Mouse (Mus musculus): ENCODE data around the gene Zbtb41. TPM values are rescaled to one million over a fixed set of nuclear protein-coding genes. Genes with fewer than 3 reads are reported as not detected.

The Zbtb41 gene
- polyA plus RNA-seq, 1 experiment = 2.0 TPM

DNA sequence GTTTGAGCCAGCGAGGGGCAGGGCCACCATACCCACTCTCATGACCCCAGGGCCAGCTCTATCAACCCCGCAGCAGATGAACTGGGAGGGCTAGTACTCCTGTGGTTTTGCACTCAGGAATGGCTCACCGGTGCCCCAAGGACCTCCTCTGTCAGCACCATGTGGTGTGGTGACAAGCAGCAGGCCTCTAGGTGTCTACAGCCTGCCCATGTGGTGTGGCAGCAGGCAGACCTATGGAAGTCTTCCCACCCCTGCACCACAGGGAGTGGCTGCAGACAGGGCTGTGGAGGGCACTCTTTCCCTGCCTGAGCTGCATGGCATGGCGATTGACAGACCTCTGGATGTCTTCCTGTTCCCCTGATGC, 42.5 kb upstream of the Zbtb41 start:
- H3K4me2 ChIP-seq (ENCODE audit: low read depth) = no peak overlapping the region
- TF ChIP-seq POLR2A (IDR thresholded peaks at IDR 0.05; ENCODE audit: insufficient read length, low read depth) (no peak), MAX (IDR thresholded peaks at IDR 0.05; ENCODE audit: low read depth) (no peak), CEBPB (IDR thresholded peaks at IDR 0.05; ENCODE audit: insufficient read depth, poor library complexity, severe bottlenecking) (no peak), TCF3 (IDR thresholded peaks at IDR 0.05; ENCODE audit: insufficient read length, low read depth) (no peak), MYOG (IDR thresholded peaks at IDR 0.05; ENCODE audit: control insufficient read depth in 1 of 3, insufficient read depth in 1 of 3, insufficient read length in 2 of 3, low read depth in 2 of 3) (no peak), E2F4 (IDR thresholded peaks at IDR 0.05; ENCODE audit: insufficient read depth) (no peak), TCF12 (IDR thresholded peaks at IDR 0.05; ENCODE audit: insufficient read depth, poor library complexity, severe bottlenecking) (no peak), MYOD1 (IDR thresholded peaks at IDR 0.05; ENCODE audit: control insufficient read depth in 1 of 3, insufficient read length in 2 of 3, low read depth in 2 of 3) (no peak), POLR2AphosphoS2 (IDR thresholded peaks at IDR 0.05; ENCODE audit: insufficient read length, low read depth) (no peak), USF1 (IDR thresholded peaks at IDR 0.05; ENCODE audit: low read depth) (no peak), REST (IDR thresholded peaks at IDR 0.05; ENCODE audit: insufficient read depth, insufficient read length) (no peak), SRF (IDR thresholded peaks at IDR 0.05; ENCODE audit: control insufficient read depth, insufficient read length, low read depth) (no peak)
- no peaks in the 10 kb centered on the region for H3K79me2 ChIP-seq (ENCODE audit: control insufficient read depth, insufficient read depth)

GRCm38 (mm10) chr1:139391747-139392146, 30.3 kb upstream of the Zbtb41 start:
- H3K4me2 ChIP-seq (ENCODE audit: low read depth) = no peak overlapping the region
- H3K36me3 ChIP-seq (ENCODE audit: control insufficient read depth, insufficient read depth) = no peaks in the 10 kb centered on the region
- no peaks in the 10 kb centered on the region for H3K27me3 ChIP-seq (ENCODE audit: control insufficient read depth, insufficient read depth, insufficient read length)
- H3ac ChIP-seq (ENCODE audit: control insufficient read depth, insufficient read length) = no peak overlapping the region
- no peak overlapping the region for H3K4me3 ChIP-seq
- H3K79me2 ChIP-seq (ENCODE audit: control insufficient read depth, insufficient read depth) = no peaks in the 10 kb centered on the region
- TF ChIP-seq TCF3 (IDR thresholded peaks at IDR 0.05; ENCODE audit: insufficient read length, low read depth) (no peak), USF1 (IDR thresholded peaks at IDR 0.05; ENCODE audit: low read depth) (no peak), POLR2AphosphoS2 (IDR thresholded peaks at IDR 0.05; ENCODE audit: insufficient read length, low read depth) (no peak), REST (IDR thresholded peaks at IDR 0.05; ENCODE audit: insufficient read depth, insufficient read length) (no peak), E2F4 (IDR thresholded peaks at IDR 0.05; ENCODE audit: insufficient read depth) (no peak), MYOD1 (IDR thresholded peaks at IDR 0.05; ENCODE audit: control insufficient read depth in 1 of 3, insufficient read length in 2 of 3, low read depth in 2 of 3) (no peak), MAX (IDR thresholded peaks at IDR 0.05; ENCODE audit: low read depth) (no peak), MYOG (IDR thresholded peaks at IDR 0.05; ENCODE audit: control insufficient read depth in 1 of 3, insufficient read depth in 1 of 3, insufficient read length in 2 of 3, low read depth in 2 of 3) (no peak), TCF12 (IDR thresholded peaks at IDR 0.05; ENCODE audit: insufficient read depth, poor library complexity, severe bottlenecking) (no peak), POLR2A (IDR thresholded peaks at IDR 0.05; ENCODE audit: insufficient read length, low read depth) (no peak), SRF (IDR thresholded peaks at IDR 0.05; ENCODE audit: control insufficient read depth, insufficient read length, low read depth) (no peak), CEBPB (IDR thresholded peaks at IDR 0.05; ENCODE audit: insufficient read depth, poor library complexity, severe bottlenecking) (no peak)

More for the DNA sequence above, 42.5 kb upstream of the Zbtb41 start:
- Histone ChIP-seq H3K4me3 (no peak overlapping the region), H3ac (ENCODE audit: control insufficient read depth, insufficient read length) (no peak overlapping the region), H3K27me3 (ENCODE audit: control insufficient read depth, insufficient read depth, insufficient read length) (no peaks in the 10 kb centered on the region), H3K36me3 (ENCODE audit: control insufficient read depth, insufficient read depth) (no peaks in the 10 kb centered on the region)

DNA sequence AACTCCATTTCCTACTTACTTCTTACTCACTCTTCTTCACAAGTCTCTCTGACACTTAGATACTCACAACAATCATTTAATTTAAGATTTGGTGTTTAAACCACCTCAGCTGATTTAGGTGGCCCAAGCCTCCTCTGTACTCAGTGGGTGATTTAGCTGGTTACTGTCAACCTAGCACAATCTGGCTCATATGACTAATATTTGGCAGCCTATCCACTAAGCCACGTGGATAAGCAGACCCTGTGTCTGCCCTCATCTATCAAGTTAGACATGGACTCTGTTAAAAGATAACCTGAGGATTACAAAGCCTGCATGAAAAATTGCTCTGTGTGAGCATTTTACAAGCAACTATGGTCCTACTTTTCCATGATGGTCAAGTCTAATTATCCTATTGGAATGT, 25.5 kb upstream of the Zbtb41 start:
- Histone ChIP-seq H3K27me3 (ENCODE audit: control insufficient read depth, insufficient read depth, insufficient read length) (no peaks in the 10 kb centered on the region), H3K79me2 (ENCODE audit: control insufficient read depth, insufficient read depth) (no peaks in the 10 kb centered on the region), H3K4me2 (ENCODE audit: low read depth) (no peak overlapping the region), H3ac (ENCODE audit: control insufficient read depth, insufficient read length) (no peak overlapping the region), H3K4me3 (no peak overlapping the region), H3K36me3 (ENCODE audit: control insufficient read depth, insufficient read depth) (no peaks in the 10 kb centered on the region)
- TF ChIP-seq MYOG (IDR thresholded peaks at IDR 0.05; ENCODE audit: control insufficient read depth in 1 of 3, insufficient read depth in 1 of 3, insufficient read length in 2 of 3, low read depth in 2 of 3) (no peak), USF1 (IDR thresholded peaks at IDR 0.05; ENCODE audit: low read depth) (no peak), REST (IDR thresholded peaks at IDR 0.05; ENCODE audit: insufficient read depth, insufficient read length) (no peak), TCF3 (IDR thresholded peaks at IDR 0.05; ENCODE audit: insufficient read length, low read depth) (no peak), CEBPB (IDR thresholded peaks at IDR 0.05; ENCODE audit: insufficient read depth, poor library complexity, severe bottlenecking) (no peak), MYOD1 (IDR thresholded peaks at IDR 0.05; ENCODE audit: control insufficient read depth in 1 of 3, insufficient read length in 2 of 3, low read depth in 2 of 3) (no peak), MAX (IDR thresholded peaks at IDR 0.05; ENCODE audit: low read depth) (no peak), E2F4 (IDR thresholded peaks at IDR 0.05; ENCODE audit: insufficient read depth) (no peak), POLR2A (IDR thresholded peaks at IDR 0.05; ENCODE audit: insufficient read length, low read depth) (no peak), SRF (IDR thresholded peaks at IDR 0.05; ENCODE audit: control insufficient read depth, insufficient read length, low read depth) (no peak), TCF12 (IDR thresholded peaks at IDR 0.05; ENCODE audit: insufficient read depth, poor library complexity, severe bottlenecking) (no peak), POLR2AphosphoS2 (IDR thresholded peaks at IDR 0.05; ENCODE audit: insufficient read length, low read depth) (no peak)

DNA sequence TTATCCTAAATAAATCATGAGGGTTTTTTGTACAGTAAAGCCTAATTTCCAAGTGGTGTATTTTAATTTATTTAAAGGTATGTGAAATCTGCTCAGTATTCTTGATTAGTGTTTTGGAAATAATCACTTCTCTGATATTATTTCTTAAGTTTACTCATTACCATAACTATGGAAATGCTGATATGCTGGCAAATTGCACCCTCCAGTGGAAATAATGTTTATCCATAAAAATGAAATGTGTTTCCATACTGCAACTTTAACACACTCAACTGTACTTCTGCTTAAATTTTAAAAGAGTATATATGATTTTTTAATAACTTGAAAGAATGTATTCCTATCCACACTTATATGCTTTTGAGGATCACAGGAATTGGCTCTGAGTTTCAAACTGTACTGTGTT, 16.3 kb upstream of the Zbtb41 start:
- H3ac ChIP-seq (ENCODE audit: control insufficient read depth, insufficient read length) = no peak overlapping the region
- TF ChIP-seq E2F4 (IDR thresholded peaks at IDR 0.05; ENCODE audit: insufficient read depth) (no peak), USF1 (IDR thresholded peaks at IDR 0.05; ENCODE audit: low read depth) (no peak), CEBPB (IDR thresholded peaks at IDR 0.05; ENCODE audit: insufficient read depth, poor library complexity, severe bottlenecking) (no peak), MYOD1 (IDR thresholded peaks at IDR 0.05; ENCODE audit: control insufficient read depth in 1 of 3, insufficient read length in 2 of 3, low read depth in 2 of 3) (no peak), POLR2AphosphoS2 (IDR thresholded peaks at IDR 0.05; ENCODE audit: insufficient read length, low read depth) (no peak), REST (IDR thresholded peaks at IDR 0.05; ENCODE audit: insufficient read depth, insufficient read length) (no peak), POLR2A (IDR thresholded peaks at IDR 0.05; ENCODE audit: insufficient read length, low read depth) (no peak), TCF12 (IDR thresholded peaks at IDR 0.05; ENCODE audit: insufficient read depth, poor library complexity, severe bottlenecking) (no peak), TCF3 (IDR thresholded peaks at IDR 0.05; ENCODE audit: insufficient read length, low read depth) (no peak), MAX (IDR thresholded peaks at IDR 0.05; ENCODE audit: low read depth) (no peak), MYOG (IDR thresholded peaks at IDR 0.05; ENCODE audit: control insufficient read depth in 1 of 3, insufficient read depth in 1 of 3, insufficient read length in 2 of 3, low read depth in 2 of 3) (no peak), SRF (IDR thresholded peaks at IDR 0.05; ENCODE audit: control insufficient read depth, insufficient read length, low read depth) (no peak)
- no peaks in the 10 kb centered on the region for H3K79me2 ChIP-seq (ENCODE audit: control insufficient read depth, insufficient read depth)
- no peaks in the 10 kb centered on the region for H3K27me3 ChIP-seq (ENCODE audit: control insufficient read depth, insufficient read depth, insufficient read length)
- no peak overlapping the region for H3K4me3 ChIP-seq
- no peaks in the 10 kb centered on the region for H3K36me3 ChIP-seq (ENCODE audit: control insufficient read depth, insufficient read depth)
- no peak overlapping the region for H3K4me2 ChIP-seq (ENCODE audit: low read depth)

Data from myocyte (in vitro differentiated cells).